In the genomic region with DNA sequence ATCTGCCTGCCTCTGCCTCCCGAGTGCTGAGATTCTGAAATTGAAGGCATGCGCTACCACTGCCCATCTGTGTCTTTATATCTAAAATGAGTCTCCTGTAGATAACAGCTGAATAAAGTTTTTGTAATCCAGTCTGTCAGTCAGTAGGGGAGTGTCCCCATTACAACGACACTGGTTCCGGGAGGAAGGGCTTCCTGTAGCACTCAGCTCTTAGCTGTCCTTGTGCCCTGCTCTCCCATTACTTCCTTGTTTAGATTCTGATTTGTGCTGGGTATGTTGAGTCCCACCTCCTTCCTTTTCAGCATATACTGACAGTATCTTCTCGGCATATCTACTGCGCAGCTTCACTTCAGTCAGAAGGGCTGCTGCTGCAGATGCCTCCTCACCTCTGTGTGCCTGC, we compare ENCODE assay signal across 14 mouse cellular contexts.
"Had no signal": no experiment of that assay in that cellular context is flagged by ENCODE, and none has a peak within 500 bp of the region (broad histone marks: within the 10 kb centered on the region; RNA-seq: fewer than 3 reads in every experiment).

No protein-coding gene starts in this region.

- H3K9me3 ChIP-seq: limb, embryonic 13.5 days; liver, embryonic 13.5 days; midbrain, embryonic 10.5 days; neural tube, embryonic 12.5 days had no signal

- H3K27me3 ChIP-seq: limb, embryonic 13.5 days; liver, embryonic 13.5 days; neural tube, embryonic 12.5 days had no signal

- H3K4me3 ChIP-seq: limb, embryonic 13.5 days; liver, embryonic 13.5 days; midbrain, embryonic 10.5 days; myocyte; neural tube, embryonic 12.5 days had no signal

- H3K9ac ChIP-seq: limb, embryonic 13.5 days; liver, embryonic 13.5 days; neural tube, embryonic 12.5 days had no signal

- DNase-seq: kidney, adult 11 months; kidney, adult 9 months; kidney, postnatal 36 days; left cerebral cortex, postnatal 4 days; liver, embryonic 13.5 days; lung, adult 2 months; midbrain, embryonic 14.5 days; right cerebral cortex, postnatal 4 days; thymus, postnatal 4 days had no signal

- H3K4me2 ChIP-seq: limb, embryonic 13.5 days; liver, embryonic 13.5 days; neural tube, embryonic 12.5 days had no signal

- H3K27ac ChIP-seq: kidney, postnatal 0 days; limb, embryonic 13.5 days; liver, embryonic 13.5 days; midbrain, embryonic 10.5 days; neural tube, embryonic 12.5 days had no signal

- H3K4me1 ChIP-seq: limb, embryonic 13.5 days; liver, embryonic 13.5 days; midbrain, embryonic 10.5 days; neural tube, embryonic 12.5 days had no signal
